Mouse (Mus musculus): ENCODE measurements around the gene Pcnx3. TPM values are rescaled to one million over a fixed set of nuclear protein-coding genes. Genes with fewer than 3 reads are reported as not detected.

The Pcnx3 gene
- polyA plus RNA-seq (2012; rRNA removed): 79.9 and 82.1 TPM in 2 replicates

DNA sequence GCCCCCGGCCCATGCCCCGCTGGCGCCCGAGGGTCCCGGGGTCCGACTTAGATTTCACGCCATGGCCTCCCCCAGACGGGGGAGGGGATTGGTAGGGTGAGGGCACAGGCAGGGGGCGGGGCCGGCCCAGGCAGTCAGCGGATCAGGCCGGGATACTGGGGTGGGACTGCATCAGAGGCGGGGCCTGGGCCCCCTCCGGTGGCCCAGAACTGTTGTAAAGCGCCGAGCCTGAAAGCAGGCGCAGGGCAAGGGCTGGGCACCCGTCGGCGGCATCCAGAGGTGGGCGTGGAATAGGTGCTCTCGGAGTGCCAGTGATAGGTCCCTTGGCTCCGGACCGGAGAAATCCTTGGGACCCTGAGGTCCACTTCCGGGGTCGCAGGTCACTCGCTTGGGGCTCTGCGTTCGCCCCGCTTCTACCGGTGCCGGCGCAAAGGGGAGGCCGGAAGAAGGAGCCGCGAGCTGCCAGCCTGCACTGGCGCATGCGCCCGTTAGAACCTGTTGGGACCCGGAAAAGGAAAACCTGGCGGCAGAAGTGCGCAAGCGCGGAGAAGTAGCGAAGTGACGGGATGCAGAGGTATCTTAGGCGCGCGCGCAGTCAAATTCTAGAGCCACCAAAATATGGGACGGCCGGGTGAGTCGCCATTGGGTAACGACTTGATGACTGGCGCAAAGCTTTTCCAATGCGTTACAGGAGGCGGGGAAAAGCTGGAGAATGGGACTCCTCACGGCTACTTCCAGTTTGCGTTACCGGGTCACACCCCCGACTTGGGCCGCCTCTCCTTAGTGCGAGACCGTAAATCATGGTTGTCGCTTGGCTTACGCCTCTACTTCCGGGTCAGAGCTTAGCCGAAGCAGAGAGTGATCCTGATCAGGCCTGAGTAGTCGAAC is at the start of gene Pcnx3, which contains the start of gene Map3k11:
Gene Pcnx3 (minus strand): TSS at position 709 of the 888 bp plus-strand sequence.
Gene Map3k11 (plus strand): TSS at position 543 of the 888 bp plus-strand sequence.

DNA sequence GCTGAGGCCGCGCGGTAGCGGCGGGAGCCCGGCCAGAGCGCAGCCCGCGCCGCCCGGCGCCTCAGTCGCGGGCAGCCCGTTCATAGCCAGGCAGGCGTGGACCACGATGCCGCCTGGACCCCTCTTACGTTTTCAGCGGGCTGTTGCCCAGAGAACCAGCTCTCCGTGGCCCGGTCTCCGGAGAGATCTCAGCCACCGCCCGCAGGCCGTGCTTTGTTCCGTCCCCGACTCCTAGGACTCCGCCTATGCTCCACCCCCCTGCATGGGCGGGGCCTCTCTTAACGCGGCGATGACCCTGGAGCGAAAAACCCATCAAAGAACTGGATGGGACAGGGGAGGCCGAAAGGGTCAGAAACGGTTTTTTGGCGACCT is 40.7 kb upstream of the Pcnx3 start, which contains the start of gene Fam89b:
Gene Fam89b (minus strand): TSS at position 210 of the 372 bp plus-strand sequence.

DNA sequence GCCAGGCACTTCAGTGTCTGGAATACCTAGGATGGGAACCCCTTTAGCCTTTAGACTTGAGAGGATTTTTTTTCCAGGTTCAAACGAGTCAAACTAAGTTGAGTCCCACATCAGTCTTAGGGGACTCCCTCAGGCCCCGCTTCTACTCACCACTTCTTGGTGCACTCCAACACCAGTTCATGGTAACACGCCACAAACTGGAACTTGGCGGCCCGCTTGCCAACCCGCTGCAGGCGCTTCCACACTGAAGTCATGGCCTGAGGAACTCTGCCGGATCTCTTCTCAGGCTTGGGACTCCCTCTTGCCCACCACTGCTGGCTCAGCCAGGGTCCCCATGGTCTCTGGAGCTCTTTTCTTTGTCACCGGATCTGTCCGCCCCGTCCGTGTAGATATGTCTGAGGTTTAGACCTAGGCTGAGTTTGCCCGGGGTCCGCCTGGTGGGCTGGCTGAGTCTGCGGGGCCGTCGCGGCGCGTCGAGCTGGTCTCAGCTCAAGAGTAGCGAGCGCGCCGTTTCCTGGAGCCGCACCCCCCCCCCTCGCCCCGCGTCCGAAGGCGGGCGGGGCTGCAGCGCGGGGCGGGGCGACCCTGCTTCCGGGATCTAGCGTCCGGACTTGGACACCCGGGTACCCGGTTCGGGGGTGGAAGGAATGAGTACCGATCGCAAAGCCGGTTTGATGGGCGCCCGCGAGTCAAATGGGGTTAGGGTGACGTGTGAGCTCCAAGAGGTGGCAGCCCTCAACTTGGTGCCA is 37.2 kb upstream of the Pcnx3 start, which contains the start of gene Ehbp1l1:
Gene Ehbp1l1 (minus strand): TSS at position 551 of the 749 bp plus-strand sequence.

DNA sequence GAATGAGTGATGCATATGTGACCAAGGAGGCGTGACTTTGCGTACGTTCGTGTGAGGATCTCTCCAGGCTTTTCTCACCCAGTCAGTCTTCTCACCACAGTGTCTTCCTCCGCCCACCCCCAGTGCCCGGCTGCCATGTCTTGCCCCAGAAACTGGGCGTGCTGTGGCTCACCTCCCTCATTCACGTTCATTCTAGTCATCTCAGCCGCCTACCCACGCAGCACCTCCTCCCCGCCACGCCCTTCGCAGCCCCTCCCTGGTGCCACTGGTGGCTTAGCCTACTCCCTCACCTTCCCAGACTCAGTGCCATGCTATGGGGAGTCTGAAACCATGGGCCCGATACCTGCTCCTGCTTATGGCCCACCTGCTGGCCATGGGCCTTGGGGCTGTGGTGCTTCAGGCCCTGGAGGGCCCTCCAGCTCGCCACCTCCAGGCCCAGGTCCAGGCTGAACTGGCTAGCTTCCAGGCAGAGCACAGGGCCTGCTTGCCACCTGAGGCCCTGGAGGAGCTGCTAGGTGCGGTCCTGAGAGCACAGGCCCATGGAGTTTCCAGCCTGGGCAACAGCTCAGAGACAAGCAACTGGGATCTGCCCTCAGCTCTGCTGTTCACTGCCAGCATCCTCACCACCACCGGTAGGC is 15.6 kb upstream of the Pcnx3 start, which contains the start of gene Kcnk7:
Gene Kcnk7 (plus strand): TSS at position 205 of the 638 bp plus-strand sequence.

DNA sequence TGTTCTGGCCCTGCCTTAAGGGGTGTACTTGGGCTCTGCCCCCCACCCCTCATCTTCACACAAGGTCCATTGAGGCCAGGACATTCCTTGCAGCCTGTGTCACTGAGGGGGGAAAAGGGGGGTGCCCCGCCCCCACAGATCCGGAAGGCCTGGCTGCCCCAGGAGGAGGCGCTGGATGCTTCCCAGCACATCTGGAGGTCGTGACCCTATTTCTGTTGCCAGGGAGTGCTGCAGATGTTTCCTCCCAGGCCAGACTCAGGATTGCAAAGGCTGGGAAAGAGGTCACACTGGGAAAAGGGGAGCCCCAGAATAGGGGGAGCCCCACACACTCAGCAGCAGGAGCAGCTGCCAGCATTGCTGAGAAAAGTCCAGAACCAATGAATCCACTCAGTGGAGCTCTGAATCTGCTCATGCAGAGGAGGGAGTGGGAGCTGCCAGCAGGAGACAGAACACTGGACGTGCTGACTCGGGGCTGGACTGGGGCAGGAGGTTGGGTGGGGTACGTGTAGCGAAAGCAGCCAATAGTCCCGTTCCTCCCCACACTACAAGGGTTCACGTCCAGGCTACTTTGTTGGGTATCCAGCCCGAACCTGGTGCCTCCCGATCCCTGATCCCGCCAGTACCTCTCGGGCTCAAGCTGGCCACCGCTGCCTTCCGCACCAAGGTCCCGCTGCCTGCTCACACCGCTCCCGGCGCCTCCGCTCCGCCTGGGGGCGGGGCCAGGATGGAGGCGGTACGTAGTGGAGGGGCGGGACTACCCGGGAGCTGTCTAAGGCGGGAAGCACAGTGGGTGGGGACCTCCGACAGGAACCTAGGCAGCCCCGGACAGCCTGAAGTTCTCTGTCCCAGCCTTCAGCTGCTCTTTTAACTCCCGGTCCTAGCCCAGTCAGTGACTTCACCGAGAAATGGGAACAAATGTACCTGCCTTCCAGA is 25.5 kb downstream of the Pcnx3 start, which contains the start of gene Sipa1:
Gene Sipa1 (minus strand): TSS at position 727 of the 933 bp plus-strand sequence.

DNA sequence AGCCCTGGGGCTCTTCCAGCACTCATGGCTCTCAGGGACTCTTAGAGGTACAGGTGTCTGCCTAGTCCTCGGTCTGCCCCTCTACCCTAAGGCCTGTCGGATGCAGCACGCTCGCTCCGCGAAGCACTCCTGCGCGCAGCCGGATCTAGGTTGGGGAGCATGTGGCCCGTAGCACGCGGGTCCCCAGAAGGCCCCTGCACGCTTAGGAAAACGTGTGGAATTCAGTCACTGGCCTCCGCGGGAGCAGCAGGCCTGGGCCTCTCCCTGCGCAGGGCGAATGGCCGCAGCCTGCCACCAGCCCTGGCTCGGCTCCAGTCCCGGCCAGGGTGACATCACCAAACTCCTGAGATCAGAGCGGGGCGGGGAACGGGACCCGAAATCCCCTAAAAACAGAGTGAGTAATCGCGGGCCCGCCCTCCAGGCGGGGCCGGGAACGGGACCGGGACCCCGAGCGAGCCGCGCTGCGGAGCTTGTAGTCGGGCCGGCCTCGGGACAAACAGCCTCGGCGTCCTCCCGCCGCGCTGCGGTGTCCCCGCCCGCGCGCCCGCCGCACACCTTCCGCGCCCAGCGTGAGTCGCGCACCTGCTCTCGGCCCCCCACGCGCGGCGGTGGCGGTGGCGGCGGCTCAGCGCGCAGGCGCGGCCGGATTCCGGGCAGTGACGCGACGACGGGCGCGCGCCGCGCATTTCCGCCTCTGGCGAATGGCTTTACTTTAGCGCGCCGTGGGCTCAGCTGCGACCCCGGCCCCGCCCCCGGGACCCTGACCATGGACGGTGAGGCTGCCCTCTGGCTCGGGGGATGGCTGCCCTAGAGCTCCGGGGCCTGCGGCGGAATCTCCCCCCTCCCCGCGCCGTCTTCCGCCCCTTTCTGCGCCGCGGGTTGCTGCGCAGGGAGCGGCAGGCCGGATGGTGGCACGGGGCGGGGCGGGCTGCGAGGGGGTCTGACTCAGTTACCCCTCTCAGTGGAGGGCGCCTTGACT is 51.4 kb downstream of the Pcnx3 start, which contains the start of gene Rela:
Gene Rela (plus strand): TSS at position 415 of the 979 bp plus-strand sequence.

Other genes with a start within 250 kb of the Pcnx3 start
- gene Fosl1, start 241.4 kb downstream of the Pcnx3 start, polyA plus RNA-seq (2012; rRNA removed): 0.02 and 0.04 TPM in 2 replicates
- 7.7 and 12.9 TPM in 2 replicates for gene Ccdc85b, start 231.0 kb downstream of the Pcnx3 start, polyA plus RNA-seq (2012; rRNA removed)
- gene Fibp, start 228.3 kb downstream of the Pcnx3 start, polyA plus RNA-seq (2012; rRNA removed): 124 and 130 TPM in 2 replicates
- gene Ctsw, start 220.4 kb downstream of the Pcnx3 start, polyA plus RNA-seq (2012; rRNA removed): 0.94 and 1.4 TPM in 2 replicates
- 47.9 and 83.7 TPM in 2 replicates for gene Efemp2, start 215.0 kb downstream of the Pcnx3 start, polyA plus RNA-seq (2012; rRNA removed)
- 38.4 and 39.4 TPM in 2 replicates for gene Mus81, start 200.5 kb downstream of the Pcnx3 start, polyA plus RNA-seq (2012; rRNA removed)
- gene Cfl1, start 198.5 kb downstream of the Pcnx3 start, polyA plus RNA-seq (2012; rRNA removed): 1,441 and 1,801 TPM in 2 replicates
- gene 1700020D05Rik, start 185.1 kb downstream of the Pcnx3 start, polyA plus RNA-seq (2012; rRNA removed): 2.5 and 3.1 TPM in 2 replicates
- gene Snx32, start 178.4 kb downstream of the Pcnx3 start, polyA plus RNA-seq (2012; rRNA removed): 20.7 and 24.6 TPM in 2 replicates
- gene Ovol1, start 128.3 kb downstream of the Pcnx3 start, polyA plus RNA-seq (2012; rRNA removed): 0.14 and 0.21 TPM in 2 replicates
- gene Ap5b1, start 120.9 kb downstream of the Pcnx3 start, polyA plus RNA-seq (2012; rRNA removed): 1.6 and 2.3 TPM in 2 replicates
- gene Rnaseh2c, start 87.0 kb downstream of the Pcnx3 start, polyA plus RNA-seq (2012; rRNA removed): 132 and 429 TPM in 2 replicates
- 106 and 112 TPM in 2 replicates for gene Kat5, start 78.7 kb downstream of the Pcnx3 start, polyA plus RNA-seq (2012; rRNA removed)
- gene Rela, start 51.4 kb downstream of the Pcnx3 start, polyA plus RNA-seq (2012; rRNA removed): 27.4 and 40.6 TPM in 2 replicates
- 35.6 and 40.2 TPM in 2 replicates for gene Sipa1, start 25.2 kb downstream of the Pcnx3 start, polyA plus RNA-seq (2012; rRNA removed)
- 28.3 and 30.6 TPM in 2 replicates for gene Map3k11, start 166 bp downstream of the Pcnx3 start, polyA plus RNA-seq (2012; rRNA removed)
- gene Kcnk7, start 15.5 kb upstream of the Pcnx3 start, polyA plus RNA-seq (2012; rRNA removed): 0.05 TPM in 1 of 2 replicates, not detected in the other
- 22.1 and 44.1 TPM in 2 replicates for gene Ehbp1l1, start 37.4 kb upstream of the Pcnx3 start, polyA plus RNA-seq (2012; rRNA removed)
- 139 and 148 TPM in 2 replicates for gene Fam89b, start 40.7 kb upstream of the Pcnx3 start, polyA plus RNA-seq (2012; rRNA removed)
- 25.0 and 41.3 TPM in 2 replicates for gene Ltbp3, start 52.0 kb upstream of the Pcnx3 start, polyA plus RNA-seq (2012; rRNA removed)
- gene Scyl1, start 82.5 kb upstream of the Pcnx3 start, polyA plus RNA-seq (2012; rRNA removed): 75.2 and 92.9 TPM in 2 replicates
- 22.2 and 23.3 TPM in 2 replicates for gene Frmd8, start 186.4 kb upstream of the Pcnx3 start, polyA plus RNA-seq (2012; rRNA removed)
- 2.3 and 3.2 TPM in 2 replicates for gene Slc25a45, start 188.9 kb upstream of the Pcnx3 start, polyA plus RNA-seq (2012; rRNA removed)
- 9.3 and 9.8 TPM in 2 replicates for gene Tigd3, start 205.2 kb upstream of the Pcnx3 start, polyA plus RNA-seq (2012; rRNA removed)
- 187 and 201 TPM in 2 replicates for gene Dpf2, start 224.1 kb upstream of the Pcnx3 start, polyA plus RNA-seq (2012; rRNA removed)
- gene Cdc42ep2, start 235.9 kb upstream of the Pcnx3 start, polyA plus RNA-seq (2012; rRNA removed): 2.4 and 2.9 TPM in 2 replicates